Mouse (Mus musculus) erythroblast, embryonic 14.5 days (primary cell): ENCODE data around the gene Trappc10.

ENCODE experiments used
- GATA1 ChIP-seq: IDR thresholded peaks from 2 replicates; pipeline ENCODE4 v1.6.1; 2012; ENCODE audit warnings: low read length, inconsistent platforms, mixed read lengths
- TAL1 ChIP-seq: IDR thresholded peaks from 3 replicates; pipeline ENCODE4 v1.6.1; 2012; ENCODE audit warnings: low read length, inconsistent platforms, mixed read lengths

GRCm38 (mm10) chr10:78148834-78149766 lies 95.3 kb downstream of the Trappc10 start:
- TF ChIP-seq GATA1 = no peak
- TF ChIP-seq TAL1 = no peak
